8 mouse cellular contexts compared by ENCODE assay signal in the genomic region with DNA sequence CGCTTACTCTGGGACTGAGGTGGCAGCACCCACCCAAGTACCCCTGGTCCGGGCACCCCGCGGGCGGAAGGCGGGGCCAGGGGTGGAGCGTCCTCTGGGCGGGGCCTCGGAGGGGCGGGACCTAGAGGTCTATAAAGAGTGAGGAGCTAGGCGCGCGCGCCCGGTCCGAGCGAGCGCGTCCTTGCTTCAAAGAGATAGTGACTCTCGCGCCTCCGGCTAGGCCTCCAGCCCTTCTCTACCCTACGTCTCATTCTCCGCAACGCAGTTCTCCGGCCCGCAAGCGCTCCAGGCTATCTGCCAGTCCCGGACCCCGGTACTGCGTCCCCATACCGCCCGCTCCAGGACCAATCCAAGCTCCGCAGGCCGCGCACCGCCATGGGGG. TPM values are rescaled to one million over a fixed set of nuclear protein-coding genes. Genes with fewer than 3 reads are reported as not detected.
DNase-seq lines count a peak whose midpoint lies in the region; ATAC-seq and TF ChIP-seq lines count a peak whose summit lies in the region.

A gene (plus strand): TSS at position 114 of the 382 bp plus-strand sequence.

- peaks cover 59% of the 10 kb centered on the region for H3K4me1 ChIP-seq in G1E (ENCODE audit: insufficient read depth, low read depth, low read length)
- H3K4me1 ChIP-seq in forebrain, embryonic 16.5 days (replicated peaks; ENCODE audit: control insufficient read depth, insufficient read depth, low read length), result peaks cover 31% of the 10 kb centered on the region
- H3K4me1 ChIP-seq in liver, embryonic 16.5 days (ENCODE audit: control insufficient read depth, low read depth, low read length), result peaks cover 54% of the 10 kb centered on the region
- H3K4me1 ChIP-seq in neural tube, embryonic 13.5 days (replicated peaks), result peaks cover 56% of the 10 kb centered on the region
- peaks cover 21% of the 10 kb centered on the region for H3K4me1 ChIP-seq in testis, adult 2 months (ENCODE audit: control insufficient read depth, insufficient read depth, low read length)

- H3K36me3 ChIP-seq in G1E (replicated peaks), result peaks cover 29% of the 10 kb centered on the region
- H3K36me3 ChIP-seq in forebrain, embryonic 16.5 days (ENCODE audit: control insufficient read depth, insufficient read depth), result no peaks in the 10 kb centered on the region
- no peaks in the 10 kb centered on the region for H3K36me3 ChIP-seq in liver, embryonic 16.5 days (ENCODE audit: control insufficient read depth, insufficient read depth)
- H3K36me3 ChIP-seq in neural tube, embryonic 13.5 days, result no peaks in the 10 kb centered on the region
- no peaks in the 10 kb centered on the region for H3K36me3 ChIP-seq in testis, adult 2 months (ENCODE audit: control insufficient read depth, insufficient read depth, low read length)

- peak within 1 kb of the TSS; percentile 87 for H3K9ac ChIP-seq in forebrain, embryonic 16.5 days (replicated peaks; ENCODE audit: low read depth, low read length)
- H3K9ac ChIP-seq in liver, embryonic 16.5 days (ENCODE audit: low read depth, low read length), result peak within 1 kb of the TSS; percentile 82
- H3K9ac ChIP-seq in neural tube, embryonic 13.5 days, result peak within 1 kb of the TSS; percentile 97

- H3K9me3 ChIP-seq in G1E (replicated peaks), result peaks cover 2% of the 10 kb centered on the region; the same call in 1 of the 2 replicates
- H3K9me3 ChIP-seq in forebrain, embryonic 16.5 days (ENCODE audit: control insufficient read depth, low read length), result no peaks in the 10 kb centered on the region
- no peaks in the 10 kb centered on the region for H3K9me3 ChIP-seq in liver, embryonic 16.5 days (replicated peaks; ENCODE audit: control insufficient read depth, low read length)
- no peaks in the 10 kb centered on the region for H3K9me3 ChIP-seq in neural tube, embryonic 13.5 days

- peak; percentile 53 for DNase-seq in G1E (ENCODE audit: low spot score)
- DNase-seq in cerebellum, adult 18-20 months, result peak; percentile 77 to 82
- DNase-seq in heart, postnatal 14 days, result peak; percentile 92 to 96
- no peak for DNase-seq in large intestine, adult 2 months (ENCODE audit: low read depth, low spot score)

- H3K4me3 ChIP-seq in G1E (ENCODE audit: low read depth, low read length), result peak within 1 kb of the TSS; percentile 79
- peak within 1 kb of the TSS; percentile 84 for H3K4me3 ChIP-seq in forebrain, embryonic 16.5 days (replicated peaks; ENCODE audit: low read length)
- peak within 1 kb of the TSS; percentile 75 for H3K4me3 ChIP-seq in liver, embryonic 16.5 days (ENCODE audit: low read depth, low read length)
- peak within 1 kb of the TSS; percentile 96 for H3K4me3 ChIP-seq in neural tube, embryonic 13.5 days
- peak within 1 kb of the TSS; percentile 85 for H3K4me3 ChIP-seq in testis, adult 2 months (ENCODE audit: control insufficient read depth, low read depth, low read length)

- peak; percentile 31; the same call in 1 of the 2 replicates for ATAC-seq in G1E (ENCODE audit: extremely low read depth, insufficient number of reproducible peaks, low FRiP score, poor library complexity, severe bottlenecking)
- ATAC-seq in forebrain, embryonic 16.5 days, result peak; percentile 84
- ATAC-seq in liver, embryonic 16.5 days (ENCODE audit: low read depth), result peak; percentile 84
- peak; percentile 81 for ATAC-seq in neural tube, embryonic 13.5 days (ENCODE audit: low read depth)

- H3K27ac ChIP-seq in forebrain, embryonic 16.5 days (ENCODE audit: low read length), result peak within 1 kb of the TSS; percentile 82
- H3K27ac ChIP-seq in liver, embryonic 16.5 days (ENCODE audit: low read length), result peak within 1 kb of the TSS; percentile 83
- H3K27ac ChIP-seq in neural tube, embryonic 13.5 days (replicated peaks), result peak within 1 kb of the TSS; percentile 89
- peak within 1 kb of the TSS; percentile 71 for H3K27ac ChIP-seq in testis, adult 2 months (ENCODE audit: control insufficient read depth, insufficient read depth, low read depth, low read length)

- TF ChIP-seq CTCF in G1E (IDR thresholded peaks at IDR 0.05; ENCODE audit: low read depth, low read length), result no peak
- no peak for TF ChIP-seq CTCF in testis, adult 2 months (IDR thresholded peaks at IDR 0.05; ENCODE audit: control insufficient read depth, insufficient read depth, insufficient replicate concordance, low read depth, low read length)

- H3K27me3 ChIP-seq in G1E (ENCODE audit: insufficient read depth, low read length), result peaks cover 6% of the 10 kb centered on the region; the same call in 1 of the 2 replicates
- H3K27me3 ChIP-seq in forebrain, embryonic 16.5 days (replicated peaks; ENCODE audit: control insufficient read depth, insufficient read depth, low read length), result no peaks in the 10 kb centered on the region
- no peaks in the 10 kb centered on the region for H3K27me3 ChIP-seq in liver, embryonic 16.5 days (ENCODE audit: control insufficient read depth, insufficient read depth, low read depth, low read length)
- H3K27me3 ChIP-seq in neural tube, embryonic 13.5 days, result no peaks in the 10 kb centered on the region
- no peaks in the 10 kb centered on the region for H3K27me3 ChIP-seq in testis, adult 2 months (ENCODE audit: control insufficient read depth, insufficient read depth, low read length)

- under 1% methylated on average over 36 of the region's 37 CpGs for WGBS in forebrain, embryonic 16.5 days
- under 1% methylated on average over 37 of the region's 37 CpGs for WGBS in large intestine, adult 2 months
- 0% methylated on average over 37 of the region's 37 CpGs for WGBS in liver, embryonic 16.5 days (ENCODE audit: insufficient replicate concordance)
- WGBS in neural tube, embryonic 13.5 days, result under 1% methylated on average over 37 of the region's 37 CpGs

- H3K4me2 ChIP-seq in forebrain, embryonic 16.5 days (ENCODE audit: low read length), result peak within 1 kb of the TSS; percentile 83
- peak within 1 kb of the TSS; percentile 90 for H3K4me2 ChIP-seq in liver, embryonic 16.5 days (ENCODE audit: low read depth, low read length)
- peak within 1 kb of the TSS; percentile 86 for H3K4me2 ChIP-seq in neural tube, embryonic 13.5 days

- peak; percentile 89 for TF ChIP-seq POLR2A in testis, adult 2 months (IDR thresholded peaks at IDR 0.05; ENCODE audit: control insufficient read depth, low read depth, low read length)

- intact Hi-C loops in heart, postnatal 14 days (cut with DNase I), result loop anchor here (1.0 kb wide), 1 partner anchor 44 kb away; no protein-coding TSS in a partner anchor

RNA-seq across cellular contexts. Expression of the gene that starts here (rescaled TPM):
- total RNA-seq in G1E (2014; fragmentation: Nextera tagmentation) (166 and 192 TPM in 2 replicates), G1E (2017) (185 and 191 TPM in 2 replicates)
- polyA plus RNA-seq in G1E (2012), result 152 and 187 TPM in 2 replicates
- 319 and 342 TPM in 2 replicates for polyA plus RNA-seq in forebrain, embryonic 16.5 days (2015; fragmentation: Nextera tagmentation; extraction: Ambion mirVana)
- 100 to 1,000 TPM; 505 to 506 TPM for total RNA-seq in heart, postnatal 14 days (2021)
- polyA plus RNA-seq in large intestine, adult 2 months (2012; rRNA removed), result 203 and 264 TPM in 2 replicates
- polyA plus RNA-seq in liver, embryonic 16.5 days (2015; fragmentation: Nextera tagmentation; extraction: Ambion mirVana), result 139 and 152 TPM in 2 replicates
- 365 and 369 TPM in 2 replicates for polyA plus RNA-seq in neural tube, embryonic 13.5 days (2015; fragmentation: Nextera tagmentation; extraction: Ambion mirVana)
- 63.3 and 78.4 TPM in 2 replicates for polyA plus RNA-seq in testis, adult 2 months (2012; rRNA removed)

Comparison
In these comparisons a context has a peak if more than half of its experiments do, and no peak if none do; other contexts are left out.
1. ATAC-seq: peak in every context shown above with its lines; median percentile 84 in forebrain, embryonic 16.5 days; 84 in liver, embryonic 16.5 days; 81 in neural tube, embryonic 13.5 days; 31 in G1E.